Mouse (Mus musculus): Measurements from ENCODE around the gene Cobl. TPM values are rescaled to one million over a fixed set of nuclear protein-coding genes. Genes with fewer than 3 reads are reported as not detected.

Cobl gene
- total and polyA plus RNA-seq, 2 experiments from 2014 or later: 11.4 to 17.8 TPM

DNA sequence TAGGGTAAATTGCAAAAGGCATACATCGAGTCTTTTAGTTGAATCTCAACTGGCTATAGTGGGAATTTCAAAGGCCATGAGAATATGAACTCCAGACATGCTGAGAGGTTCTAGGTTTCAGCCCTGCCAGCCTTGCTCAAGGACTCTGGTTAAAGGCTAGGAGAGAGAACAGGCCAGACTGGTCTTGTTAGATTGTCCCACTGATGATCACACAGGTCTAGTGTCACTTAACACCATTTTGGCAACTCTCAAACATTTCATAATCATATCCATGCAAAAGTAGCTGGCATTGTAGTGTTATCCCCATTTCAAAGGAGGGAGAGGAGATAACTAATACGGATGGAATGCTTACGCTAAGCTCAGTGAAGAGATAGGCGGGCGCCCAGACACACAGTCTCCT, 43.6 kb downstream of the Cobl start:
- H3K4me1 ChIP-seq (ENCODE audit: insufficient read depth, low read length): peaks cover 4% of the 10 kb centered on the region; the same call in 1 of the 2 replicates
- H3K9ac ChIP-seq (replicated peaks; ENCODE audit: low read length): no peak overlapping the region
- no peak overlapping the region for H3K4me3 ChIP-seq (ENCODE audit: low read length)
- H3K27me3 ChIP-seq (ENCODE audit: insufficient read depth, low read length): no peaks in the 10 kb centered on the region
- no peak overlapping the region for H3K27ac ChIP-seq
- 91% methylated on average over 5 of the region's 5 CpGs for WGBS
- ATAC-seq: no peak
- H3K9me3 ChIP-seq (ENCODE audit: low read length): no peaks in the 10 kb centered on the region
- TF ChIP-seq CTCF (IDR thresholded peaks at IDR 0.05; ENCODE audit: low read depth): no peak
- DNase-seq (ENCODE audit: low spot score): no peak
- no peak overlapping the region for H3K4me2 ChIP-seq (ENCODE audit: low read depth, low read length)
- no peaks in the 10 kb centered on the region for H3K36me3 ChIP-seq (ENCODE audit: insufficient read depth, low read length)

DNA sequence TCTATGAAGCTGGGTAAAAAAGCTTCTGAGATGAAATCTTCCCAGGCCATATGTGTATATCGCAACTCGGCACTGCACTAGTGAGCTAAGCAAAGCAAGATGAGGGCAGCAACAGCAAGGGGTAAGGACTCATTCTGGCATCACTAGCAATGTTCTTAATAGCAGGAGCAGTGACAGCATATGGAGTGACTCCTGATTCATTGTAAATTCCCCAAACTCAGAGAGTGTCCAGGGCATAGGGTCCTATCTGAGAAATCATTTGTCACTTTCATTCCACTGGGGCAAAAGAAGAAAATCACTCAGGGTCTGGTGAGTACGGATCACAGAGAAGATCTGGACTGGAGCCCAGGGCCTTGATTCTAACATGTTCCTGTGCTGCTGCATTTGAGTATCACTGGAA, 44.6 kb downstream of the Cobl start:
- Histone ChIP-seq H3K27ac (no peak overlapping the region), H3K4me3 (ENCODE audit: low read length) (no peak overlapping the region), H3K4me2 (ENCODE audit: low read depth, low read length) (no peak overlapping the region), H3K9ac (replicated peaks; ENCODE audit: low read length) (no peak overlapping the region), H3K4me1 (ENCODE audit: insufficient read depth, low read length) (peaks cover 5% of the 10 kb centered on the region; the same call in 1 of the 2 replicates), H3K36me3 (ENCODE audit: insufficient read depth, low read length) (no peaks in the 10 kb centered on the region), H3K27me3 (ENCODE audit: insufficient read depth, low read length) (no peaks in the 10 kb centered on the region), H3K9me3 (ENCODE audit: low read length) (no peaks in the 10 kb centered on the region)
- no peak for ATAC-seq
- no peak for TF ChIP-seq CTCF (IDR thresholded peaks at IDR 0.05; ENCODE audit: low read depth)
- 79% methylated on average over 3 of the region's 3 CpGs for WGBS
- no peak for DNase-seq (ENCODE audit: low spot score)

DNA sequence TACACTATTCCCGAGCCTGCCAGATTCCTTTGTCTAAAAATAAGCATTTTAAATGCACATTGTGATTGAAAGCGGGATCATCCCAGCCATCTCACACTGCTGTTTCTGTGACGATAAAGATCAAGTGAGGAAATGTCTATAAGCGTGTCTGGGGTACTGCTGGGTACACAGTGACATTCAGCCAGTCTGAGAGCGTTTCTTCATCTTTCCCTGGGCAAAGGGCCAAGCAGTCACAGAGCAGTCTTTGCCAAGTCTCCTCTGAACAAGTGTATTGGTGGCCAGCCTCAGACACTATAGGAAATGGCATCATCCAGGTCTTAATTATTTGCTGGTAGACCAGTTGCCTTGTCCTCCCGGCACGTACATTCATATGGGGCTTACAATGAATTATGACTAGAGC, 47.9 kb downstream of the Cobl start:
- TF ChIP-seq CTCF (IDR thresholded peaks at IDR 0.05; ENCODE audit: low read depth): no peak
- H3K9ac ChIP-seq (replicated peaks; ENCODE audit: low read length): no peak overlapping the region
- peak; percentile 73 for ATAC-seq

DNA sequence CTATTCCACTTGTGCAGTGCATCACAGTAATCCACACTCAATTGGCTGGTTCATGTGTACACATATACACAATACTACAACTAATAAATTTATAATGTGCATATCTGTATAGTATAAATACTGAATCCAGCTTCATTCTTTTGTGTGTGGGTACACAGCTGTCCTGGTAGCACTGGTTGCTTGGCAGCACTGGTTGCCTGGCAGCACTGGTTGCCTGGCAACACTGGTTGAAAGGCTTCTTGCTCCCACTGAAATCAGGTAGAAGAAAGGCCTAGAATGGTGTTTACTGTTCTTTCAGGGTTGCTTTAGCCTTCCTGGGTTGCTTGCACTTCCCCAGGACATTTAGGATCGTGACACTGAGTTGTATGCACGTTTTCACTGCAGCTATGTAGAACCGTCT, 49.4 kb downstream of the Cobl start:
- Histone ChIP-seq H3K4me2 (ENCODE audit: low read depth, low read length) (no peak overlapping the region), H3K36me3 (ENCODE audit: insufficient read depth, low read length) (no peaks in the 10 kb centered on the region), H3K9ac (replicated peaks; ENCODE audit: low read length) (no peak overlapping the region), H3K4me1 (ENCODE audit: insufficient read depth, low read length) (peaks cover 6% of the 10 kb centered on the region; the same call in 1 of the 2 replicates), H3K27me3 (ENCODE audit: insufficient read depth, low read length) (no peaks in the 10 kb centered on the region), H3K4me3 (ENCODE audit: low read length) (no peak overlapping the region), H3K27ac (peak overlapping the region; percentile 60; the same call in 1 of the 2 replicates), H3K9me3 (ENCODE audit: low read length) (no peaks in the 10 kb centered on the region)
- DNase-seq (ENCODE audit: low spot score) (peak; percentile 88), ATAC-seq (peak; percentile 91)
- 17% methylated on average over 3 of the region's 3 CpGs for WGBS
- TF ChIP-seq CTCF (IDR thresholded peaks at IDR 0.05; ENCODE audit: low read depth): no peak

More for the DNA sequence above, 47.9 kb downstream of the Cobl start:
- Histone ChIP-seq H3K4me2 (ENCODE audit: low read depth, low read length) (no peak overlapping the region), H3K27me3 (ENCODE audit: insufficient read depth, low read length) (no peaks in the 10 kb centered on the region), H3K4me3 (ENCODE audit: low read length) (no peak overlapping the region), H3K9me3 (ENCODE audit: low read length) (no peaks in the 10 kb centered on the region), H3K27ac (no peak overlapping the region), H3K36me3 (ENCODE audit: insufficient read depth, low read length) (no peaks in the 10 kb centered on the region), H3K4me1 (ENCODE audit: insufficient read depth, low read length) (peaks cover 6% of the 10 kb centered on the region; the same call in 1 of the 2 replicates)
- peak; percentile 80 for DNase-seq (ENCODE audit: low spot score)
- WGBS: 36% methylated on average over 7 of the region's 7 CpGs

DNA sequence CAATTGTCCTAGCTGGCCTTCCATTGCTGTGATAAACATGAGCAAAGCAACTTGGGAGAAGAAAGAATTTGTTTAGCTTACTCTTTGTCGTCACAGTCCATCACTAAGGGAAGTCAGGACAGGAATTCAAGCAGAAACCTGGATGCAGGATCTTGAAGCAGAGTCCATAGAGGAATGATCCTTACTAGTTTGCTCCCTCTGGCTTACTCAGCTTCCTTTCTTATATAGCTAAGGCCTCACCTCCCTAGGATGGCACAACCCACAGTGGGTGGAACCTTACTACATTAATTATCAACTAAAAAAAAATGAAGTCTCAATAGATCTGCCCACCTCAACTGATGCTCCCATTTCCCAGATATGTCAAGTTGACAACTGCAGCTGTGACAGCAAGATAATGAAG, 52.8 kb downstream of the Cobl start:
- peaks cover 6% of the 10 kb centered on the region; the same call in 1 of the 2 replicates for H3K4me1 ChIP-seq (ENCODE audit: insufficient read depth, low read length)

DNA sequence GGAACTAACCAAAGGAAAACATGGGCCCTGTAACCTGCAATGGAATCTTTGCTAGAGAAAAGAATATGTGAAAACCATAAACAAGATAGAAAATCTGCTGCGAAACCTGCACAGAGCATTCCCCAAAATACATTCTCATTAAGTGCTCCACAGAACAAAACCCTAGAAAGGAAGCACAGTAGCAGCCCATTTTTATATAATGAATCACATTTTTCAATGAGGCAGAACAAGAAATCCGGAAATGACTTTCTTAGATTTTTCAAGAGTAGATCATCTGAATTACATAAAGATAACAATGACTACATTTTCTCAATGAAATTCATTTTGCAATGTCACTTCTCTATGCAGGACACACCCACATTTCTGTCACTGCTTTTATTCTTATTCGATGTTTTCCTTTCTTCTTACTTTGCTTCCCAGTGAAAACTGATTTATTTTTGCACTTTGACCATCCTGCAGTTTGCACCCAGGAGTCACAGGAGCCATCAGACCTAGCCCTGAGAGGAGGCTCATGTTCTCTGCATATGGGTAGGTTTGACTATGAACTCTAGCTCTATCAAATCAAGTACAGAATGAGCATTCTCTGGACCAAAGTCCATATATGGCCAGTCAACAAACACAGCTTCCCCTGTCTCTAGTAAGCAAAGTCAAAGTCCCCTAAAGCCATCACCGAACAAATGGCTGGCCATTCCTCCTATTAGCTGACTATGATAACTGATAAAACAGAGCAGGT, 53.5 kb downstream of the Cobl start:
- no peak overlapping the region for H3K27ac ChIP-seq
- H3K9me3 ChIP-seq (ENCODE audit: low read length): no peaks in the 10 kb centered on the region
- no peak overlapping the region for H3K4me3 ChIP-seq (ENCODE audit: low read length)
- ATAC-seq (no peak), DNase-seq (ENCODE audit: low spot score) (no peak)
- no peaks in the 10 kb centered on the region for H3K27me3 ChIP-seq (ENCODE audit: insufficient read depth, low read length)
- 87% methylated on average over 4 of the region's 4 CpGs for WGBS
- H3K9ac ChIP-seq (replicated peaks; ENCODE audit: low read length): no peak overlapping the region
- H3K4me1 ChIP-seq (ENCODE audit: insufficient read depth, low read length): peaks cover 6% of the 10 kb centered on the region; the same call in 1 of the 2 replicates
- TF ChIP-seq CTCF (IDR thresholded peaks at IDR 0.05; ENCODE audit: low read depth): no peak
- no peak overlapping the region for H3K4me2 ChIP-seq (ENCODE audit: low read depth, low read length)
- no peaks in the 10 kb centered on the region for H3K36me3 ChIP-seq (ENCODE audit: insufficient read depth, low read length)

More for the DNA sequence above, 52.8 kb downstream of the Cobl start:
- DNase-seq (ENCODE audit: low spot score) (no peak), ATAC-seq (no peak)
- H3K9ac ChIP-seq (replicated peaks; ENCODE audit: low read length): no peak overlapping the region
- H3K4me3 ChIP-seq (ENCODE audit: low read length): no peak overlapping the region
- H3K27ac ChIP-seq: no peak overlapping the region
- H3K27me3 ChIP-seq (ENCODE audit: insufficient read depth, low read length): no peaks in the 10 kb centered on the region
- H3K4me2 ChIP-seq (ENCODE audit: low read depth, low read length): no peak overlapping the region
- no peaks in the 10 kb centered on the region for H3K36me3 ChIP-seq (ENCODE audit: insufficient read depth, low read length)
- WGBS: 85% methylated on average over 1 of the region's 1 CpGs
- no peak for TF ChIP-seq CTCF (IDR thresholded peaks at IDR 0.05; ENCODE audit: low read depth)
- H3K9me3 ChIP-seq (ENCODE audit: low read length): no peaks in the 10 kb centered on the region

DNA sequence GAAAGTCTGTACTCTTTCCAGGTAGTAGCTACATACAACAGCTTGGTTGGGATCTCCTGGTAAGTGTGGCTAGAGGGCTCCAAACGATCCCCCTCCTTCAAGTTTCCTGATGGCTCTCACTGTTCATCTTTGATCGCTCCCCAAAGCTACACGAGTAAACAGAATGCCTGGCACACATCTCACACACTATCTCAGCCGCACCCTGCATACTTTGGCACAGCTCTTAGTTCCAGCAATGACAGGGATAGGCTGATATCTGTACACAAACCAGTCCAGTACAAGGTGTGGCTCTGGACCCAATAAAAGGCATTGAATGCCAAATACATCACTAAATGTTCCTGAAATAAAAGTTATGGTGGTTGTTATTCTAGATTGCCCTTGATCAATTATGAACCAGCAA, 55.3 kb downstream of the Cobl start:
- no peak for ATAC-seq
- no peak for TF ChIP-seq CTCF (IDR thresholded peaks at IDR 0.05; ENCODE audit: low read depth)

More for the DNA sequence above, 55.3 kb downstream of the Cobl start:
- no peaks in the 10 kb centered on the region for H3K9me3 ChIP-seq (ENCODE audit: low read length)
- no peaks in the 10 kb centered on the region for H3K27me3 ChIP-seq (ENCODE audit: insufficient read depth, low read length)
- H3K4me3 ChIP-seq (ENCODE audit: low read length): no peak overlapping the region
- H3K36me3 ChIP-seq (ENCODE audit: insufficient read depth, low read length): no peaks in the 10 kb centered on the region
- DNase-seq (ENCODE audit: low spot score): no peak
- H3K4me2 ChIP-seq (ENCODE audit: low read depth, low read length): no peak overlapping the region
- no peak overlapping the region for H3K27ac ChIP-seq
- H3K9ac ChIP-seq (replicated peaks; ENCODE audit: low read length): no peak overlapping the region
- no peaks in the 10 kb centered on the region for H3K4me1 ChIP-seq (ENCODE audit: insufficient read depth, low read length)
- WGBS: 76% methylated on average over 4 of the region's 4 CpGs
